Mouse (Mus musculus): Measurements from ENCODE around the gene AC129217.1. TPM values are rescaled to one million over a fixed set of nuclear protein-coding genes. Genes with fewer than 3 reads are reported as not detected.

The AC129217.1 gene
- polyA plus RNA-seq, 1 experiment from 2014 or later: not detected

DNA sequence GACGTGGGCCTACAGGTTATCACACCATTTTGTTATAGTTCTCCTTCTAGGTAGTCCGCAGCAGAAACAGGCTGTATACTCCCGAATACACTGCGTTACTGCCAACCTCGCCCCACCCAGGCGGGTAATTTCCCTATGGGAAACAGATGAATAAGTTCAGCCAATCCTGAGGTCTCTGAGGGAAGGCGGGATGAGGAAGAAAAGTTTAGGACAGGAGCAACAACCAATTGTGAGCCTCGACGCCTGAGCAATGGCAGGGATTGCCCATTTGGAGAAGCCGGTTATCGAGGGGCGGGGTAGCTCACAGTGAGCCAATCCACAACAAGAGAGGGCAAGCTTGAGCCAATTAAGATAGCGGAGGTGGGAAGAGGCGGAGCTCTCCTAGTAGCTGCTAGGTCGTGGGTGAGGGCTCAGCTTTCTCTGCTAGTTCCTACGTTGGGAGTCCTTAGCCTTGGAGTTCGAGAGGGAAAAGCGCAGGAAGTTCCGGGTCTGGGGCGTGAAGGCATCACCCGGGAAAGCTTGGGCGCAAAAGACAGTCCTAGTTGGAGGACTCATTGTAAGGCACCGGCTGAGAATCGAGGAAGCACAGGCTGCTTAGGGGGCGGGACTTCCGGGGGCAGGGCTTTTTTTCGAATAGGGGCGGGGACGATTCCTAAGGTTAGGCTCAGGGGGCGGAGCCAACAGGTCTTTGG is 27.3 kb upstream of the AC129217.1 start, which contains the start of gene Zbtb3:
Gene Zbtb3 (plus strand): TSS at position 426 of the 692 bp plus-strand sequence.
- Histone ChIP-seq H3K27me3 (ENCODE audit: control insufficient read depth, insufficient read depth, low read length) (no peaks in the 10 kb centered on the region), H3K27ac (replicated peaks; ENCODE audit: low read depth, low read length) (0 out of 2 replicates have a peak within 1 kb of the TSS, but pooled peaks have one; percentile 48), H3K9ac (replicated peaks; ENCODE audit: low read length) (peak within 1 kb of the TSS; percentile 53), H3K4me3 (ENCODE audit: low read depth, low read length) (peak within 1 kb of the TSS; percentile 43), H3K9me3 (replicated peaks; ENCODE audit: control insufficient read depth, low read length) (no peaks in the 10 kb centered on the region), H3K36me3 (replicated peaks; ENCODE audit: control insufficient read depth, insufficient read depth, low read depth, low read length) (no peaks in the 10 kb centered on the region), H3K4me2 (ENCODE audit: low read depth, low read length) (peak within 1 kb of the TSS; percentile 70), H3K4me1 (ENCODE audit: control insufficient read depth, insufficient read depth, low read length) (no peaks in the 10 kb centered on the region)
- peak; percentile 97 for DNase-seq (ENCODE audit: low spot score)
- WGBS: under 1% methylated on average over 30 of the region's 30 CpGs
- ATAC-seq (replicated peaks; ENCODE audit: insufficient number of reproducible peaks, low FRiP score, low TSS enrichment, low read depth): peak; percentile 96

DNA sequence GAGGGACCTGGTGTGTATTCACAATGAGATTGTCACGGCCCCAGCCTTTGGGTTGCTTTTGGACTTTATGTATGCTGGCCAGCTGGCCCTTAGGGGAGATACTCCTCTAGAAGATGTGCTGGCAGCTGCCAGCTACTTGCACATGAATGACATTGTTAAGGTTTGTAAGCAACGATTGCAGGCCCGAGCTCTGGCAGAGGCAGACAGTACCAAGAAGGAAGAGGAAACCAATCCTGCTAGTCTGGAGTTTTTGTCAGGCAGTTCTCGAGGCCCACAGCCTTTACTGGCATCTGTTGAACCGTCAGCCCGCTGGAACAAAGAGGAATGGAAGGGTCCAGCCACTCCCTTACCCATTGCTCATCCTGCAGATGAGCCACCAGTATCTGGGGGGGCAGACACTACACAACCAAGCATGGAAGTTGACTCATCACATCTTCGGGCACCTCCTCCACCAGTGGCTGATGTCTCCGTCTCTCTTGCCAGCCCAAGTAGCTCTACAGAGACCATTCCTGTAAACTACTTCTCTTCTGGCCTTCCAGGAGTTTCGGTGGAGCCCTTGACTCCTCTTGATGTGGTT is 26.3 kb upstream of the AC129217.1 start:
- no peaks in the 10 kb centered on the region for H3K9me3 ChIP-seq (replicated peaks; ENCODE audit: control insufficient read depth, low read length)
- no peaks in the 10 kb centered on the region for H3K27me3 ChIP-seq (ENCODE audit: control insufficient read depth, insufficient read depth, low read length)
- no peak for ATAC-seq (replicated peaks; ENCODE audit: insufficient number of reproducible peaks, low FRiP score, low TSS enrichment, low read depth)
- no peak overlapping the region for H3K4me2 ChIP-seq (ENCODE audit: low read depth, low read length)
- no peak for DNase-seq (ENCODE audit: low spot score)
- H3K9ac ChIP-seq (replicated peaks; ENCODE audit: low read length): peak overlapping the region; percentile 37; the same call in 1 of the 2 replicates
- 91% methylated on average over 9 of the region's 9 CpGs for WGBS
- H3K4me3 ChIP-seq (ENCODE audit: low read depth, low read length): peak overlapping the region; percentile 43
- no peak overlapping the region for H3K27ac ChIP-seq (replicated peaks; ENCODE audit: low read depth, low read length)
- no peaks in the 10 kb centered on the region for H3K36me3 ChIP-seq (replicated peaks; ENCODE audit: control insufficient read depth, insufficient read depth, low read depth, low read length)
- H3K4me1 ChIP-seq (ENCODE audit: control insufficient read depth, insufficient read depth, low read length): no peaks in the 10 kb centered on the region

DNA sequence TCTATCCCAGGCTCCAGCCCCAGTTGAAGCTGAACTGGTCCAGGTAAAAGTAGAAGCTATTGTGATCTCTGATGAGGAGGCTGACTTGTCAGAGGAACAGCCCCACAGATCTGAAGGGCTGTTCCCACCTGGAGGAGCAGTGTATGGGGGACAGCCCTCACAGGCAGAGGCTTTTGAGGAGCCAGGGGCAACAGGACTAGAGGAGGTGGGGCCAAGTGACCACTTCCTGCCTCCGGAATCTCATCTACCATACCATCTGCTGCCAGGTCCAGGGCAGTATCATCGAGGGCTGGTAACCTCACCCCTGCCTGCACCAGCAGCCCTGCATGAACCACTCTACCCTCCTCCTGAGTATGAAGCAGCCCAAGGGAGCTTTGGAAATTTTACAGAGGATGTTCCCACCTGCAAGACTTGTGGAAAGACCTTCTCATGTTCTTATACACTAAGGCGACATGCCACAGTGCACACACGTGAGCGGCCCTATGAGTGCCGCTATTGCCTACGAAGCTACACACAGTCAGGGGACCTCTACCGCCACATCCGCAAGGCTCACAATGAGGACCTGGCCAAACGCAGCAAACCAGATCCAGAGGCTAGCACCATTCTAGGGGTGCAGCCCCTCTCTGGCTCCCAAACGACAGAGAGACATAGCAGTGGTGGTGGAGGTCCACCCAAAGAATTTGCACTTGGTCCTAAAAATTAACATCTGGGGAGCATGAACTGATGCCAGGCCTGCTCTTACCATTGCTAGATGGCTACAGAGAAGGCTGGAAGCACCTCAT is 25.5 kb upstream of the AC129217.1 start:
- Histone ChIP-seq H3K4me1 (ENCODE audit: control insufficient read depth, insufficient read depth, low read length) (no peaks in the 10 kb centered on the region), H3K9me3 (replicated peaks; ENCODE audit: control insufficient read depth, low read length) (no peaks in the 10 kb centered on the region), H3K27me3 (ENCODE audit: control insufficient read depth, insufficient read depth, low read length) (no peaks in the 10 kb centered on the region), H3K4me3 (ENCODE audit: low read depth, low read length) (no peak overlapping the region), H3K9ac (replicated peaks; ENCODE audit: low read length) (no peak overlapping the region), H3K4me2 (ENCODE audit: low read depth, low read length) (no peak overlapping the region), H3K36me3 (replicated peaks; ENCODE audit: control insufficient read depth, insufficient read depth, low read depth, low read length) (no peaks in the 10 kb centered on the region), H3K27ac (replicated peaks; ENCODE audit: low read depth, low read length) (no peak overlapping the region)
- no peak for DNase-seq (ENCODE audit: low spot score)
- no peak for ATAC-seq (replicated peaks; ENCODE audit: insufficient number of reproducible peaks, low FRiP score, low TSS enrichment, low read depth)
- WGBS: 91% methylated on average over 11 of the region's 11 CpGs

DNA sequence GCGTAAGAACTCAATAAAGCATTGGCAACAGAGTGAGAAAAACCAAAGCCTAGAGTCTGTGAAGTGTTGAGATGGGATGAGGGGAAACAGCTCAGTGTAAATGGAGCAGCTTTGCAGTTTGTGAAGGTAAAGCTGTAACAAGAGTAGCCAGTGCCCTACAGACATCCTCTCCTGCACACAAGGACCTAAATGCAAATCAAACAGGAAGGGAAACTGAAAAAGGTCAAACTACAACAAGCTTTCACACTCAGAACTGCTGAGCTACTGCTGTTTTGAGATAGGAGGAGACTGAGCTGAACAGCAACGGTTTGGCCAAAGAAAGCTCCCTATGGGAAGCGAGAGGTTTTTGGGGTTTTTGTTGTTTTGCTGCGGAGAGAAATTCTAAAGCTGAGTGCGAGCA is 22.8 kb upstream of the AC129217.1 start:
- DNase-seq (ENCODE audit: low spot score) (no peak), ATAC-seq (replicated peaks; ENCODE audit: insufficient number of reproducible peaks, low FRiP score, low TSS enrichment, low read depth) (no peak)
- H3K9ac ChIP-seq (replicated peaks; ENCODE audit: low read length): no peak overlapping the region
- no peak overlapping the region for H3K4me2 ChIP-seq (ENCODE audit: low read depth, low read length)
- H3K27ac ChIP-seq (replicated peaks; ENCODE audit: low read depth, low read length): no peak overlapping the region
- no peaks in the 10 kb centered on the region for H3K27me3 ChIP-seq (ENCODE audit: control insufficient read depth, insufficient read depth, low read length)
- 91% methylated on average over 5 of the region's 5 CpGs for WGBS
- no peaks in the 10 kb centered on the region for H3K4me1 ChIP-seq (ENCODE audit: control insufficient read depth, insufficient read depth, low read length)
- H3K9me3 ChIP-seq (replicated peaks; ENCODE audit: control insufficient read depth, low read length): no peaks in the 10 kb centered on the region
- 0 out of 2 replicates have a peak, but pooled peaks cover 2% of the 10 kb centered on the region for H3K36me3 ChIP-seq (replicated peaks; ENCODE audit: control insufficient read depth, insufficient read depth, low read depth, low read length)
- H3K4me3 ChIP-seq (ENCODE audit: low read depth, low read length): no peak overlapping the region

DNA sequence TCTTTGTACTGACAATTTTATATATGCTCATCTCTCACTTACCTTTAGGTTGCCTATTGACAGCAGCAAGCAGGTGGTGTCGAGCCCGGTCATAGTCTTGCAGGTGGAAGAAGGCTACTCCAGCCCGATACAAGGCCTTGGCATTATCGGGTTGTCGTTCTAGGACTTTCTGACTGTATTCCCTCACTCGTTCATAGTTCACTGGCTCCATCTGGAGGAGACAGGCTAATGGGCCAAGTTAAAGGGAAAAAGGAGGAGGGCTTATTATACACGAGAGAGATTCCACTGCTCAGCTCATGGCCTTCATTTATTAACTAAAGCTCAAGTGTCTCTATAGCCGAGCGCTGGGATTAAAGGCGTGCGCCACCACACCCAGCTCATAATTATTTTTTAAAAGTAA is 13.8 kb upstream of the AC129217.1 start:
- WGBS: 83% methylated on average over 11 of the region's 11 CpGs
- no peak overlapping the region for H3K4me2 ChIP-seq (ENCODE audit: low read depth, low read length)
- peaks cover 11% of the 10 kb centered on the region; the same call in 1 of the 2 replicates for H3K36me3 ChIP-seq (replicated peaks; ENCODE audit: control insufficient read depth, insufficient read depth, low read depth, low read length)
- H3K27me3 ChIP-seq (ENCODE audit: control insufficient read depth, insufficient read depth, low read length): no peaks in the 10 kb centered on the region
- H3K9ac ChIP-seq (replicated peaks; ENCODE audit: low read length): no peak overlapping the region; the same call in 1 of the 2 replicates
- no peak for DNase-seq (ENCODE audit: low spot score)
- no peaks in the 10 kb centered on the region for H3K9me3 ChIP-seq (replicated peaks; ENCODE audit: control insufficient read depth, low read length)
- H3K4me1 ChIP-seq (ENCODE audit: control insufficient read depth, insufficient read depth, low read length): no peaks in the 10 kb centered on the region; the same call in 1 of the 2 replicates
- no peak overlapping the region for H3K27ac ChIP-seq (replicated peaks; ENCODE audit: low read depth, low read length)
- no peak overlapping the region for H3K4me3 ChIP-seq (ENCODE audit: low read depth, low read length)
- no peak for ATAC-seq (replicated peaks; ENCODE audit: insufficient number of reproducible peaks, low FRiP score, low TSS enrichment, low read depth)

- DNase-seq (ENCODE audit: low spot score) (no peak), ATAC-seq (replicated peaks; ENCODE audit: insufficient number of reproducible peaks, low FRiP score, low TSS enrichment, low read depth) (no peak)
- no peak overlapping the region for H3K27ac ChIP-seq (replicated peaks; ENCODE audit: low read depth, low read length)
- peaks cover 9% of the 10 kb centered on the region; the same call in 1 of the 2 replicates for H3K36me3 ChIP-seq (replicated peaks; ENCODE audit: control insufficient read depth, insufficient read depth, low read depth, low read length)
- no peaks in the 10 kb centered on the region for H3K9me3 ChIP-seq (replicated peaks; ENCODE audit: control insufficient read depth, low read length)
- H3K4me3 ChIP-seq (ENCODE audit: low read depth, low read length): peak overlapping the region; percentile 10; the same call in 1 of the 2 replicates
- H3K9ac ChIP-seq (replicated peaks; ENCODE audit: low read length): peak overlapping the region; percentile 27; the same call in 1 of the 2 replicates
- no peaks in the 10 kb centered on the region; the same call in 1 of the 2 replicates for H3K4me1 ChIP-seq (ENCODE audit: control insufficient read depth, insufficient read depth, low read length)
- H3K27me3 ChIP-seq (ENCODE audit: control insufficient read depth, insufficient read depth, low read length): no peaks in the 10 kb centered on the region
- WGBS: 78% methylated on average over 3 of the region's 3 CpGs
- peak overlapping the region; percentile 13 for H3K4me2 ChIP-seq (ENCODE audit: low read depth, low read length)
Measured at GRCm38 (mm10) chr19:8817001-8817400, 12.6 kb upstream of the AC129217.1 start.

DNA sequence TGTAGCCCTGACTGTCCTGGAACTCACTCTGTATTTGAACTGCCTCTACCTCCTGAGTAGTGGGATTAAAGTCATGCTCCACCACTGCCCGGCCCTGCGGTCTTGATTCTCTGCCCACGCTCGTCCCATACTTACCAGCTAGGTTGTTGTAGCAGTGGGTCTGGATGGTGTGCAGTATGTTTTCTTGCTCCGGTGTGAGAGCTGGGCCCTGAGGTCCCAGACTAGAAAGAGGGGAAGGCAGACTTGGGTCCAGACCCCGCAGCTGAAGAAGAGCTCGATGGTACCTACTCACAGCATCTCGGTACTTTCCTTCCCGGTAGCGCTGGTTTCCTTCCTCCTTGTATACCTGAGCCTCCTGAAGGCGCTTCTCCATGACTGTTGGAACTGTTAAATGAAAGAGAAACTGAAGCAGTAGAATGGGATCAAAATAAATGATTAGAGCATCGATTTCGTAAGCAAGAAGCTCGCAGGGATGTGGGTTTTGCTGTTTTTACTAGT is 11.2 kb upstream of the AC129217.1 start:
- Histone ChIP-seq H3K9me3 (replicated peaks; ENCODE audit: control insufficient read depth, low read length) (no peaks in the 10 kb centered on the region), H3K4me2 (ENCODE audit: low read depth, low read length) (peak overlapping the region; percentile 82), H3K4me3 (ENCODE audit: low read depth, low read length) (peak overlapping the region; percentile 99), H3K36me3 (replicated peaks; ENCODE audit: control insufficient read depth, insufficient read depth, low read depth, low read length) (peaks cover 9% of the 10 kb centered on the region; the same call in 1 of the 2 replicates), H3K9ac (replicated peaks; ENCODE audit: low read length) (peak overlapping the region; percentile 77), H3K27ac (replicated peaks; ENCODE audit: low read depth, low read length) (peak overlapping the region; percentile 75; the same call in 1 of the 2 replicates), H3K27me3 (ENCODE audit: control insufficient read depth, insufficient read depth, low read length) (no peaks in the 10 kb centered on the region), H3K4me1 (ENCODE audit: control insufficient read depth, insufficient read depth, low read length) (no peaks in the 10 kb centered on the region; the same call in 1 of the 2 replicates)
- DNase-seq (ENCODE audit: low spot score) (no peak), ATAC-seq (replicated peaks; ENCODE audit: insufficient number of reproducible peaks, low FRiP score, low TSS enrichment, low read depth) (no peak)
- WGBS: 34% methylated on average over 14 of the region's 14 CpGs
